12 mouse cellular contexts compared by ENCODE assay signal in the genomic region with DNA sequence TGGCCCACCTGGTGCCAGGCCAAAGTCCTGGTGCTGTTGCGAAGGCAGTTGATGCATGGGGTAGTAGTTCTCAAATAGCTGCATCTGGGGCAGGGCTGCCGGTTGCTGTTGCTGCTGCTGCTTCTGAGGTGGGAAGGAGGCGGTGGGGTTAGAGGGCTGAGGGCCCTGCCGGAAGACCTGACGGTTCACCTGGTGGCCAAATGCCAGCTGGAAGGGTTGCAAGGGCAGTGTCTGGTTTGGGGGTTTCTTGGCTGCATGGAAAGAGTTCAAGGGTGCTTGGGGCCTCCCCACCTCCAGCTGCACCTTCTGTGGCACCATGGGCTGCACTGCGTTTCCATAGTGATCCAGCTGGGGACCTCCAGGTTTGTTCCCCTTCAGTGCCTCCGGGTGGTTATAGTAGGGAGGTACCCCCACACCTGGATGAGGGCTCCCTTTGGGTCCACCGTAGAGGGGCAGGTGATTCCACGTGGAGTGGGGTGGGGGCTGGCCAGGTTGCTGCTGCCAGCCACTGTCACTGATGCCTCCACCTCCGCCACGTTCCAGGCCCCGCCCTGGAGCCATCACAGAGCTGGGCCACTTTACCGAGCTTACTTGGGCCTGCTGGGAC. TPM values are rescaled to one million over a fixed set of nuclear protein-coding genes. Genes with fewer than 3 reads are reported as not detected.
A peak's percentile ranks its signal among the peaks of the same experiment; 100 is the strongest.
DNase-seq lines count a peak whose midpoint lies in the region; ATAC-seq and TF ChIP-seq lines count a peak whose summit lies in the region.
"Had no signal": no experiment of that assay in that cellular context is flagged by ENCODE, and none has a peak within 500 bp of the region (broad histone marks: within the 10 kb centered on the region; RNA-seq: fewer than 3 reads in every experiment).

No protein-coding gene starts in this region.

- H3K9ac ChIP-seq in lung, embryonic 14.5 days, result no peak overlapping the region

- peaks cover 46% of the 10 kb centered on the region for H3K36me3 ChIP-seq in lung, embryonic 14.5 days (ENCODE audit: insufficient read depth)
- peaks cover 25% of the 10 kb centered on the region for H3K36me3 ChIP-seq in macrophage (ENCODE audit: inconsistent target)

- peaks cover 36% of the 10 kb centered on the region for H3K4me1 ChIP-seq in lung, embryonic 14.5 days (ENCODE audit: insufficient read depth)
- peaks cover 23% of the 10 kb centered on the region for H3K4me1 ChIP-seq in bone marrow, adult 2 months (ENCODE audit: control insufficient read depth, insufficient read depth, low read length)

- no peaks in the 10 kb centered on the region for H3K27me3 ChIP-seq in lung, embryonic 14.5 days (ENCODE audit: insufficient read depth, low read length)

- H3K4me3 ChIP-seq in lung, embryonic 14.5 days (ENCODE audit: low read depth, low read length), result no peak overlapping the region
- H3K4me3 ChIP-seq in bone marrow, adult 2 months (replicated peaks; ENCODE audit: control insufficient read depth, low read depth, low read length), result no peak overlapping the region
- H3K4me3 ChIP-seq in macrophage (ENCODE audit: inconsistent target), result no peak overlapping the region
- H3K4me3 ChIP-seq: erythroblast, embryonic 14.5 days had no signal

- no peak for ATAC-seq in lung, embryonic 14.5 days (ENCODE audit: insufficient read depth)
- ATAC-seq: CD4-positive, CD25-positive, alpha-beta regulatory T cell, adult 4 months; inflammation-experienced regulatory T-cells, adult 6 months had no signal

- peak; percentile 10 for DNase-seq in gastrocnemius, postnatal 14 days
- no peak for DNase-seq in gastrocnemius, postnatal 36 days
- no peak for DNase-seq in lung, embryonic 14.5 days
- DNase-seq in lung, postnatal 25 days (ENCODE audit: low spot score), result no peak
- no peak for DNase-seq in adrenal gland, adult (ENCODE audit: inconsistent age in 2 of 2, low spot score in 1 of 2)
- no peak for DNase-seq in layer of hippocampus, adult 11-12 months (ENCODE audit: low spot score)
- DNase-seq: midbrain, embryonic 14.5 days had no signal

- 87% methylated on average over 13 of the region's 13 CpGs for WGBS in lung, embryonic 14.5 days
- WGBS in bone marrow, adult 2 months, result 80% methylated on average over 13 of the region's 13 CpGs
- WGBS in macrophage (ENCODE audit: missing documents), result 83% methylated on average over 11 of the region's 13 CpGs

- no peaks in the 10 kb centered on the region for H3K9me3 ChIP-seq in lung, embryonic 14.5 days (ENCODE audit: low read depth, low read length)

- intact Hi-C loops in gastrocnemius, postnatal 14 days (cut with DNase I; ENCODE audit: low total_unique reads), result no loop called here
- intact Hi-C loops in gastrocnemius, postnatal 36 days (cut with DNase I), result no loop called here

- peaks cover 82% of the 10 kb centered on the region for H3K79me2 ChIP-seq in macrophage (ENCODE audit: inconsistent target)

- no peak for TF ChIP-seq CTCF in lung, embryonic 14.5 days (IDR thresholded peaks at IDR 0.05; ENCODE audit: low read depth)
- no peak for TF ChIP-seq CTCF in bone marrow, adult 2 months (IDR thresholded peaks at IDR 0.05; ENCODE audit: control insufficient read depth, insufficient read depth, low read length)

- TF ChIP-seq POLR2A in bone marrow, adult 2 months (IDR thresholded peaks at IDR 0.05; ENCODE audit: borderline replicate concordance, control insufficient read depth, low read depth, low read length), result no peak

- H3K27ac ChIP-seq in lung, embryonic 14.5 days (ENCODE audit: low read depth), result peak overlapping the region; percentile 85; the same call in 1 of the 2 replicates
- peak overlapping the region; percentile 88 for H3K27ac ChIP-seq in bone marrow, adult 2 months (ENCODE audit: control insufficient read depth, insufficient read depth, low read depth, low read length, poor library complexity)
- peak overlapping the region; percentile 93 for H3K27ac ChIP-seq in macrophage

- H3K4me2 ChIP-seq in lung, embryonic 14.5 days, result no peak overlapping the region

RNA-seq across cellular contexts. Expression of gene Pnma1, which starts 25.1 kb away (rescaled TPM):
- under 1 TPM; 0.23 to 0.24 TPM for total RNA-seq in gastrocnemius, postnatal 14 days (2021)
- total RNA-seq in gastrocnemius, postnatal 36 days (2021), result under 1 TPM; 0.15 to 0.18 TPM
- polyA plus RNA-seq in lung, embryonic 14.5 days (2014; fragmentation: Nextera tagmentation; extraction: Ambion mirVana), result 0.68 and 0.79 TPM in 2 replicates
- 1.8 and 2.8 TPM in 2 replicates for polyA plus RNA-seq in bone marrow, adult 2 months (2011; ENCODE audit: insufficient read depth, insufficient read length, low replicate concordance, missing spikeins)
- 10 to 100 TPM in 4 of 26 experiments, 1 to 10 TPM in 22; 1.5 to 28.6 (median 5.5) TPM for total RNA-seq in macrophage (2018; cell fraction: chromatin; rRNA removed)
- total RNA-seq in macrophage (2018; cell fraction: cytosol; rRNA removed), result under 1 TPM; 0.06 to 0.74 (median 0.29) TPM
- 10 to 100 TPM in 5 of 26 experiments, 1 to 10 TPM in 20, under 1 TPM in 1; 0.96 to 33.0 (median 4.4) TPM for total RNA-seq in macrophage (2018; cell fraction: nucleus; rRNA removed)
- polyA plus RNA-seq in macrophage (2018), result 0.13 to 0.29 TPM (median 0.20 TPM) in 3 replicates
- polyA plus RNA-seq: CD4-positive, CD25-positive, alpha-beta regulatory T cell, adult 4 months had no signal

RNA-seq across cellular contexts. Expression of gene Elmsan1, which starts 45.3 kb away (rescaled TPM):
- total RNA-seq in gastrocnemius, postnatal 14 days (2021), result 10 to 100 TPM; 10.8 to 11.2 TPM
- total RNA-seq in gastrocnemius, postnatal 36 days (2021), result 10 to 100 TPM in 1 of 2 experiments, 1 to 10 TPM in 1; 6.5 to 10.4 TPM
- 11.3 and 12.3 TPM in 2 replicates for polyA plus RNA-seq in lung, embryonic 14.5 days (2014; fragmentation: Nextera tagmentation; extraction: Ambion mirVana)
- 12.5 and 20.0 TPM in 2 replicates for polyA plus RNA-seq in bone marrow, adult 2 months (2011; ENCODE audit: insufficient read depth, insufficient read length, low replicate concordance, missing spikeins)
- 100 to 1,000 TPM in 11 of 26 experiments, 10 to 100 TPM in 15; 35.5 to 286 (median 91.6) TPM for total RNA-seq in macrophage (2018; cell fraction: chromatin; rRNA removed)
- total RNA-seq in macrophage (2018; cell fraction: cytosol; rRNA removed), result 10 to 100 TPM; 12.1 to 56.7 (median 24.1) TPM
- total RNA-seq in macrophage (2018; cell fraction: nucleus; rRNA removed), result 100 to 1,000 TPM in 4 of 26 experiments, 10 to 100 TPM in 22; 27.9 to 188 (median 59.0) TPM
- 11.0 to 13.7 TPM (median 13.5 TPM) in 3 replicates for polyA plus RNA-seq in macrophage (2018)

RNA-seq across cellular contexts. Expression of gene Dnal1, which starts 59.2 kb away (rescaled TPM):
- total RNA-seq in gastrocnemius, postnatal 14 days (2021), result 1 to 10 TPM; 7.0 to 7.3 TPM
- 1 to 10 TPM; 5.9 to 8.1 TPM for total RNA-seq in gastrocnemius, postnatal 36 days (2021)
- 4.1 and 5.2 TPM in 2 replicates for polyA plus RNA-seq in lung, embryonic 14.5 days (2014; fragmentation: Nextera tagmentation; extraction: Ambion mirVana)
- polyA plus RNA-seq in bone marrow, adult 2 months (2011; ENCODE audit: insufficient read depth, insufficient read length, low replicate concordance, missing spikeins), result 0.60 and 1.7 TPM in 2 replicates
- total RNA-seq in macrophage (2018; cell fraction: chromatin; rRNA removed), result 10 to 100 TPM in 13 of 26 experiments, 1 to 10 TPM in 12, under 1 TPM in 1; 0.86 to 18.3 (median 9.3) TPM
- 1 to 10 TPM in 24 of 26 experiments, under 1 TPM in 2; 0.62 to 1.9 (median 1.4) TPM for total RNA-seq in macrophage (2018; cell fraction: cytosol; rRNA removed)
- 10 to 100 TPM in 2 of 26 experiments, 1 to 10 TPM in 23, under 1 TPM in 1; 0.88 to 18.4 (median 4.5) TPM for total RNA-seq in macrophage (2018; cell fraction: nucleus; rRNA removed)
- polyA plus RNA-seq in macrophage (2018), result 1.2 to 2.2 TPM (median 1.7 TPM) in 3 replicates
- polyA plus RNA-seq: erythroblast, embryonic 14.5 days had no signal
